Mouse (Mus musculus) midbrain, embryonic 13.5 days (tissue): ENCODE measurements around the gene F11. TPM values are rescaled to one million over a fixed set of nuclear protein-coding genes. Genes with fewer than 3 reads are reported as not detected.

Source experiments
- ATAC-seq: fragments of 200-750 bp; cut with Nextera tagmentation; 2 replicates; pipeline ENCODE4 v1.8.0; 2017; ENCODE audit warnings: mild to moderate bottlenecking, moderate TSS enrichment, moderate library complexity
- H3K27ac ChIP-seq: fragments of 300-500 bp; sonication (generic); 2 replicates; pipeline ENCODE4 v1.5.1; 2015; ENCODE audit warnings: inconsistent platforms, mild to moderate bottlenecking, moderate library complexity
- H3K27me3 ChIP-seq: fragments of 300-500 bp; sonication (generic); 2 replicates; pipeline ENCODE4 v1.6.1; 2015; ENCODE audit warnings: mild to moderate bottlenecking, inconsistent platforms
- H3K36me3 ChIP-seq: fragments of 300-500 bp; sonication (generic); 2 replicates; pipeline ENCODE4 v1.6.1; 2015; ENCODE audit warnings: mild to moderate bottlenecking, inconsistent platforms
- H3K4me1 ChIP-seq: fragments of 300-500 bp; sonication (generic); replicated peaks from 2 replicates; pipeline ENCODE4 v1.6.1; 2015; ENCODE audit warnings: inconsistent platforms
- H3K4me2 ChIP-seq: fragments of 300-500 bp; sonication (generic); replicated peaks from 2 replicates; pipeline ENCODE4 v1.6.1; 2015; ENCODE audit warnings: moderate library complexity, mild to moderate bottlenecking, inconsistent platforms
- H3K4me3 ChIP-seq: fragments of 300-500 bp; sonication (generic); replicated peaks from 2 replicates; pipeline ENCODE4 v1.5.1; 2015; ENCODE audit warnings: mild to moderate bottlenecking, inconsistent platforms
- H3K9ac ChIP-seq: fragments of 300-500 bp; sonication (generic); replicated peaks from 2 replicates; pipeline ENCODE4 v1.6.1; 2015; ENCODE audit warnings: mild to moderate bottlenecking, inconsistent platforms
- H3K9me3 ChIP-seq: fragments of 300-500 bp; sonication (generic); 2 replicates; pipeline ENCODE4 v1.6.1; 2016; ENCODE audit warnings: mild to moderate bottlenecking, inconsistent platforms
- WGBS: fragments of 180-500 bp; shearing (Covaris S2); methylation state at CpG from one replicate; pipeline ENCODE4 v1.1.7; 2015; 5-methylcytosine and 5-hydroxymethylcytosine counted together
- polyA plus RNA-seq: library from polyadenylated mRNA; unstranded; fragments of >200 nt; fragmentation: Nextera tagmentation; extraction: Ambion mirVana; gene quantifications from 2 replicates; pipeline ENCODE4 v1.2.1, GENCODE M21; 2015

F11 gene
- polyA plus RNA-seq, 1 experiment from 2014 or later: 0.07 TPM

DNA sequence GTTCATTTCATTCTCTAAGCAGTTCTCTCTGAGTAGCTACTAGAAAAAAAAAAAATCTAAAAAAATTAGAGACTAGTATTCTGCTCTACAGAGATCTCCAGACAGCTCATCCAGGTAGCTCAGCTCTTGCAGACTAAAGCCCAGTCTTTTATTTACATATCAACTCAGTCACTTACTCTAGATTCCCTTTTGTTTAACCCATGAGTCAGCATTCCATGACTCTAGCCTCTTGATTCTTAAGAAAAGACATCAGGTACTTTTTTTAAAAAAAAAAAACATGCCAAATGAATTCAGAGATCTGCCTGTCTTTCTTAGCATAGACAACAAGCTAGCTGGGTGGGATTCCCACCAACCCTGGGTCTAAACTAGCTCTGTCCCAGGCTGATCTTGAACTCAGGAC, 6.7 kb upstream of the F11 start:
- H3K9ac ChIP-seq: no peak overlapping the region
- no peaks in the 10 kb centered on the region for H3K36me3 ChIP-seq
- no peaks in the 10 kb centered on the region for H3K4me1 ChIP-seq
- no peak overlapping the region for H3K4me3 ChIP-seq
- H3K9me3 ChIP-seq: no peaks in the 10 kb centered on the region; the same call in 1 of the 2 replicates
- H3K27me3 ChIP-seq: no peaks in the 10 kb centered on the region
- no peak overlapping the region for H3K27ac ChIP-seq
- ATAC-seq: no peak
- H3K4me2 ChIP-seq: no peak overlapping the region

DNA sequence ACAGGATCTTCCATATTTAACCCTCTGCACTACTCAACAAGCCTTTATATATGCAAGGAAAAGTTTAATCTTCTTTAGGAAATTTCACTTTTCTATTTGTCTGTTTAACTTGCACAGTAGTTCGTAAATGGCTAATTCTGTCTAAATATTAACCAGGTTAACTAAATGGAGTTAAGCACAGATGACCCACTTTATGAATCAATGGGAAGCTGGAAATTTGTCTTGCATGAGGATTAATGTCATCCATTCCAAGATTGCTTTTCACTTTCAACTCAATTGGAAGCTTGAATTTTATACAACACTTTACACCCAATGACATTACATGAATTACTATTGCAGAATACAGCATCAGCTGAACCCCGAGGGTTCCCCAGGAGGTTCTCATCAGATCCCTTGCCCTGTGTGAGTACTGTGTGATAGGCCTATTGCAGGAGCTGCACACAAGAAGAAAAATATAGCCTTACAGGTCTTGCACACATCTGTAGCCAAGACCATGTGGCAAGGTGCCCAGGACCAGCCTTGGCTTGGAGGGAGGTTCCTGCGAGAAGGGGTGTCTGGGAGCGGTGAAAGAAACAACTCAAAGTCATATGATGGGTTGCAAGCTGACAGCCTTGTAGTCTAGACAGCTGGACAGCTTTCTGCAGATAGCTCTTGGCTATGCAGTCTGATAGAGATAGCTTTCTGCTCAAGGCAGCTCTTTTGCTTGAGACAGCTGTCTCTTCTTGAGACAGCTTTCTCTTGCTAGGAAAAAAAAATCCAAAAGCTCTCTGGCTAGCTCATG, 6.0 kb upstream of the F11 start:
- ATAC-seq: no peak
- Histone ChIP-seq H3K9ac (no peak overlapping the region), H3K4me3 (no peak overlapping the region), H3K27me3 (no peaks in the 10 kb centered on the region), H3K27ac (no peak overlapping the region), H3K4me2 (no peak overlapping the region), H3K4me1 (no peaks in the 10 kb centered on the region), H3K36me3 (no peaks in the 10 kb centered on the region), H3K9me3 (no peaks in the 10 kb centered on the region; the same call in 1 of the 2 replicates)
- WGBS: 94% methylated on average over 4 of the region's 4 CpGs

DNA sequence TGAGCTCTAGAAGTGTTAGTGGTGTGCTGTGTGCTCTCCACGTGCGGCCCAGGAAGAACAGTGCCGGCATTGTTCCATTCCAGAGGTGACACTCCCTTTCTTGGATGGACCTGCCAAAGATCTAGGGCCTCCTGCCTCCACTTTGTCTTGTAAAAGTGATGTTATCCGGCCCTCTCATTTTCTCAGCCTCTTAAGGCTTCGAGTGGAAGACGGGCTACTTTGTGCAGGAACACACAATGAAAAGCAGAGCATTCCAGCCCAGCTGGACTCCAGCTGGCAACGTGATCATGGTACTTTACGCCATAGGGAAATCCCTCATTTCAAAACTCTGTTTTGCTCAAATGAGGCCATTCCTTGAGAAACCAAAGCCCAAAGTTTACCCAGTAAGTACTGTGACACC, 5.2 kb upstream of the F11 start:
- H3K36me3 ChIP-seq: no peaks in the 10 kb centered on the region
- ATAC-seq: no peak
- no peak overlapping the region for H3K4me3 ChIP-seq
- no peaks in the 10 kb centered on the region for H3K27me3 ChIP-seq
- no peaks in the 10 kb centered on the region; the same call in 1 of the 2 replicates for H3K9me3 ChIP-seq
- no peak overlapping the region for H3K4me2 ChIP-seq
- no peak overlapping the region for H3K27ac ChIP-seq
- H3K9ac ChIP-seq: no peak overlapping the region
- no peaks in the 10 kb centered on the region for H3K4me1 ChIP-seq
- WGBS: 50% methylated on average over 8 of the region's 8 CpGs

DNA sequence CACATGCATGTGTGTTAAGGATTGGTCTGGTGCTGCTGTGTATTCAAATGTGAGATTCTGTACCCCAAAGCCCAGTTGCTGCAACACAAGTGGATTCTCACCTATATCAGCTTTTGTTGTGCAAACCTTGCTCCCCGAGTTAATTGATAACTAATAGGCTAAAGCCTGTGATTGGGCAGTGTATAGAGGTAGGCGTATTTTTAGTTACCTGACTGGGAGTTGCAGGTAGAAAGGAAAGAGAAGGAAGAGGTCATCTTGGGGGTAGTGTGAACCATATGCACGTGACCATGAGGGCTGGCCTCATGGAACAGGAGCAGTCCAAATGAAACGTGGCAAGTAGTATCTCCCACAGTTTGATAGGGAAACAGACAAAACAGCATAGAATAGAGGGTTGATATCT, 3.1 kb upstream of the F11 start:
- no peaks in the 10 kb centered on the region; the same call in 1 of the 2 replicates for H3K9me3 ChIP-seq
- no peak overlapping the region for H3K9ac ChIP-seq
- WGBS: 90% methylated on average over 4 of the region's 4 CpGs
- no peak overlapping the region for H3K4me2 ChIP-seq
- H3K36me3 ChIP-seq: no peaks in the 10 kb centered on the region
- no peak overlapping the region for H3K4me3 ChIP-seq
- no peaks in the 10 kb centered on the region for H3K4me1 ChIP-seq
- H3K27ac ChIP-seq: no peak overlapping the region
- ATAC-seq: no peak
- no peaks in the 10 kb centered on the region for H3K27me3 ChIP-seq

DNA sequence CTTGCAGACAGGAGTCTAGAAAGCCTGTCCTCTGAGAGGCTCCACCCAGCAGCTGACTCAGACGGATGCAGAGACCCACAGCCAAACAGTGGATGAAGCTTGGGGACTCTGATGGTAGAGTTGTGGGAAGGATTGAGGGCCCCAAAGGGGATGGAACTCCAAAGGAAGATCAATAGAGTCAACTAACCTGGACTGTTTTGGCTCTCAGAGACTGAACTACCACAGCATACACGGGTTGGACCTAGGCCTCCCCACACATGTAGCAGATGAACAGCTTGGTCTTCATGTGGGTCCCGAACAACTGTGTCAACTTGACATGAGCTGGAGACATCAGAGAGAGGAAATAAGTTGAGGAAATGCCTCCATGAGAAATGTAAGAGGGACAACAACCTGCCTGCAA, 1.0 kb upstream of the F11 start:
- Histone ChIP-seq H3K4me1 (no peaks in the 10 kb centered on the region), H3K4me2 (no peak overlapping the region), H3K27me3 (no peaks in the 10 kb centered on the region), H3K9me3 (no peaks in the 10 kb centered on the region; the same call in 1 of the 2 replicates), H3K4me3 (no peak overlapping the region), H3K36me3 (no peaks in the 10 kb centered on the region), H3K9ac (no peak overlapping the region), H3K27ac (no peak overlapping the region)
- no peak for ATAC-seq
- WGBS: 92% methylated on average over 3 of the region's 3 CpGs

DNA sequence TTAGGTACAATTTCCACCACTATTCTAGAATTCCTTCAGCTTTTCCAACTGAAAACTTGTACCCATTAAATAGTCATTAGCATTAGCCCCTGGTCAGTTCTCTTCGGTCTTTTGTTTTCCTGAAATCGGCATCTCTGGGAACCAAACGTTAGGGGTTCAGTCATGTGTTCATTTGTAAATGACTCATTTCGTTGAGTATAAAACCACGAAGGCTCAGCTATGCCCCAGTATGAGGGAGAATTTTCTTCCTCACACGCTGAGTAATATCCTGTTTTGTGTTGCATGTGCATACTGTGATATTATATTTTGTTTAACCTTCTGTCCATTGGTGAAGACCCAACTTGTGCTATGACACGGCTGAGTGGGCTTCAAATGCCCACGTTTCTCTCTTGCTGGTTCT, 3.4 kb downstream of the F11 start:
- Histone ChIP-seq H3K4me1 (no peaks in the 10 kb centered on the region), H3K27ac (no peak overlapping the region), H3K27me3 (no peaks in the 10 kb centered on the region), H3K4me2 (no peak overlapping the region), H3K9ac (no peak overlapping the region), H3K4me3 (no peak overlapping the region), H3K9me3 (no peaks in the 10 kb centered on the region), H3K36me3 (no peaks in the 10 kb centered on the region)
- ATAC-seq: no peak
- WGBS: 84% methylated on average over 8 of the region's 8 CpGs

DNA sequence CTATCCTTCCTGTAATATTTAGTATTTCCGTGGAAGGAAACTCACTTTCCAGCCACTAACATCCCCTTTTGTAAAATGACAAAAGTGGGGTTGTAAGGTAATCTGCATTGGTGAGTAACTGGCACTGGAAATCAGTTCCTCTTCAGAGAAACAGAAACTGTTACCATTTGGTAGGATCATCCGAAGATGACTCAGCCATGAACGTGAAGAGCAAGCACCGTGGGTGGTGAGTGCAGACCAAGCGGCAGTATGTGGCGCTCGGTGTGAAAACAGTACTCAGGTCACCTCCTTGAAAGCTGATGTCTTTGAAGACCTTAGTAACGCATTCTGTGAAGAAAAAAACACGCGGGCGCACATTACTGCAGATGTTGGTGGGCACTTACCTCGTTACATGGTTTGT, 6.8 kb downstream of the F11 start:
- Histone ChIP-seq H3K4me3 (no peak overlapping the region), H3K36me3 (no peaks in the 10 kb centered on the region), H3K27ac (no peak overlapping the region), H3K4me2 (no peak overlapping the region), H3K9ac (no peak overlapping the region), H3K4me1 (no peaks in the 10 kb centered on the region), H3K27me3 (no peaks in the 10 kb centered on the region), H3K9me3 (no peaks in the 10 kb centered on the region)
- no peak for ATAC-seq
- 90% methylated on average over 12 of the region's 12 CpGs for WGBS

DNA sequence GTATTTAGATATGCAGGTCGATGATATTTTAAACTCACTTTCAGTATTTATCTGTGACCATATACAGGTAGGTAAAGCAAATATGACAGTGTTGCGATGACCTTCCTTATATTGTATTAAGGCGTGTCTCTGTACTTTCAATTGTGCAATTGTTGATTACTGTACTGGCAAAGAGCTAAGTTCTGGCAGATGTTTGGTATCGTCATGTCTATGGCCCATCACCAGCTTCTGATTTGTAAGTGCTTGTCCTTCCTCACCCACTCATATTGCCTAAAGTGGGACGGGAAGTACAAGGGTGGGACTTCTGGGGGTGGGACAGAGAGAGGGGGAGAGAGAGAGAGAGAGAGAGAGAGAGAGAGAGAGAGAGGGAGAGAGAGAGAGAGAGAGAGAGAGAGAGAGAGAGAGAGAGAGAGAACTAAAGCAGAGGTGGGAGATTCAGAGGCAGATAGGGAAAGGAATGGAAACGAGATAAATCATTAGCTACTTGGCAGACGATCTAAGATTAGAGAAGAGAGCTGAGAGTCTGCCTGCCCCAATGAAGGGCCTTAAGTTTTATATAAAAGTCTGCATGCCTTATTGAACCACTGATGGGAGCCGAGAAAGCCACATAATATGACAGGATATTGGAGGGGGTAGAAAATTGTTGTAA, 7.5 kb downstream of the F11 start:
- no peak overlapping the region for H3K9ac ChIP-seq
- WGBS: 91% methylated on average over 8 of the region's 8 CpGs
- H3K4me2 ChIP-seq: no peak overlapping the region
- H3K36me3 ChIP-seq: no peaks in the 10 kb centered on the region
- no peaks in the 10 kb centered on the region for H3K27me3 ChIP-seq
- no peak overlapping the region for H3K27ac ChIP-seq
- ATAC-seq: no peak
- H3K9me3 ChIP-seq: no peaks in the 10 kb centered on the region
- no peaks in the 10 kb centered on the region for H3K4me1 ChIP-seq
- H3K4me3 ChIP-seq: no peak overlapping the region

DNA sequence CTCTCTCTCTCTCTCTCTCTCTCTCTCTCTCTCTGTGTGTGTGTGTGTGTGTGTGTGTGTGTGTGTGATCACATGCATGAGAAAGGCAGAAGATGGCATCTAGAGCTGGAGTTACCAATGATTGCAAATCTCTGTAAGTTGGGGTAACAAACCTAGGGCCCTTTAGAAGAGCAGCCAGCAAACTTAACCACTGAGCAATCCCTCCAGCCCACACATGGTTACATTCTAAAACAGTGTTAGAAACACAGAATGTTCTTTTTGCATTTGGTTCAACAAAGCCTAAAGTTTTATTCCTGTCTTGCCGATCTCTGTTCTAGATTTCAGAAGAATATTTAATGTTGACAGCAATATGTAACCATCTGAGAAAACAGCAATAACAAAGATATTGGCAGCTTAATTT, 8.2 kb downstream of the F11 start:
- Histone ChIP-seq H3K9me3 (no peaks in the 10 kb centered on the region), H3K4me2 (no peak overlapping the region), H3K4me1 (no peaks in the 10 kb centered on the region), H3K27me3 (no peaks in the 10 kb centered on the region), H3K9ac (no peak overlapping the region), H3K36me3 (no peaks in the 10 kb centered on the region), H3K27ac (no peak overlapping the region), H3K4me3 (no peak overlapping the region)
- 92% methylated on average over 1 of the region's 1 CpGs for WGBS
- no peak for ATAC-seq

DNA sequence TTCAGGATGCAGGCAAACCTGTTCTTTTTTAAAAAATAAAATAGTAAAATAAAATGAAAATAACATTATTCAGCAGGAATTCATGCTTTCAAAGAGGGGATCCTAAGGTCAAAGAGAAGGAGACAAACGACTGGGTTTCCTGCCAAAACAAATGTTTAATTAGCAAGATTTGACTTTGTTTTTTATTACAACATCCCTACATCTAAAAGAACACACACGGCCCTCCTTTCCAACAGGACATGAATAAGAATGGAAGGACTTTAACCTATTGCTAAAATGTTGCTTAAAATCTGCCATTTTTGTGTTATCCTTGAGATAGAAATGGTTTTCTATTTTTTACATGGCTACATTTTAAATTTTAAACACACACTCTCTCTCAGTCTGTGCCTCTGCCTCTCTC, 8.7 kb downstream of the F11 start:
- Histone ChIP-seq H3K4me3 (no peak overlapping the region), H3K36me3 (no peaks in the 10 kb centered on the region), H3K4me2 (no peak overlapping the region), H3K27ac (no peak overlapping the region), H3K4me1 (no peaks in the 10 kb centered on the region), H3K27me3 (no peaks in the 10 kb centered on the region), H3K9me3 (no peaks in the 10 kb centered on the region), H3K9ac (no peak overlapping the region)
- ATAC-seq: no peak
- WGBS: 80% methylated on average over 2 of the region's 2 CpGs

DNA sequence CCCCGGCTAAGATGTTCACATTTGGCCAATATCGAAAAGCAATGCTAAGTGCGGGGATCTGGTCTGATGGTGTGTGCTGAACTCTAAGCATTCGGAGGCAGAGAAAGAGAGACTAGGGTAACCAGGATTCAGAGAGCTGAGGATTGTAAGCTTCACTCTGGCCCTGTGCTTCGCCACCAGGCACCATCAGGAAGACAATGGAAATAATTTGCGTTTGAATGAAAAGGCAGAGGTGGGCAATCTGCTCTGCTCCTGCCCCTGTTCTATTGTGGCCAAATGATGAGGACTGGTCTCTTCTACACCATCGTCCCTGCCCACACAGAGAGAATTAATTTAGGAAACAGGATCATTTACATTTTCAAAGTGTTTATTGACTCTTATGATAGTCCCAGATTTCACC, 15.5 kb downstream of the F11 start:
- WGBS: 29% methylated on average over 7 of the region's 7 CpGs
- no peaks in the 10 kb centered on the region for H3K27me3 ChIP-seq
- H3K4me3 ChIP-seq: no peak overlapping the region
- H3K36me3 ChIP-seq: no peaks in the 10 kb centered on the region
- H3K9ac ChIP-seq: no peak overlapping the region
- no peaks in the 10 kb centered on the region for H3K9me3 ChIP-seq
- no peak for ATAC-seq
- H3K4me1 ChIP-seq: no peaks in the 10 kb centered on the region
- no peak overlapping the region for H3K4me2 ChIP-seq
- H3K27ac ChIP-seq: no peak overlapping the region

DNA sequence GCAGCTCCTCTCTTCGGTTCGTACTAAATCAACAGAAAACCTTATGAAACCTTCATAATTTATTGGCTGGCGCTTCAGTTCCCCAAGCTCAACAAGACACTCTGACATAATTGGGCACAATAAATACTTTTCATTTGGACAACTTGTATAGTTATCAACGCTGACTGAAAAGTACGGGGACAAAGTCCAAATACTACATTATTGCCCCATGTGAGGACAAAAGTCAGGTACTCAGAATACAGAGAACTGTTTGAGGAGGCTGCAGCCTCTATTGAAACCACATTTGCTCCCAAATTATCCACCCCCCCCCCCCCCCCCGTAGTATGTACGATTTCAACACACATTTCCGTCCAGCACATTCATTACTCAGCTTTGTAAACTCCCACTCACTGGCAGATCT, 22.5 kb downstream of the F11 start:
- Histone ChIP-seq H3K4me1 (peaks cover 6% of the 10 kb centered on the region; the same call in 1 of the 2 replicates), H3K36me3 (no peaks in the 10 kb centered on the region), H3K27ac (no peak overlapping the region), H3K4me2 (no peak overlapping the region), H3K27me3 (no peaks in the 10 kb centered on the region), H3K4me3 (no peak overlapping the region), H3K9ac (no peak overlapping the region), H3K9me3 (no peaks in the 10 kb centered on the region)
- WGBS: 95% methylated on average over 8 of the region's 8 CpGs
- ATAC-seq: no peak

DNA sequence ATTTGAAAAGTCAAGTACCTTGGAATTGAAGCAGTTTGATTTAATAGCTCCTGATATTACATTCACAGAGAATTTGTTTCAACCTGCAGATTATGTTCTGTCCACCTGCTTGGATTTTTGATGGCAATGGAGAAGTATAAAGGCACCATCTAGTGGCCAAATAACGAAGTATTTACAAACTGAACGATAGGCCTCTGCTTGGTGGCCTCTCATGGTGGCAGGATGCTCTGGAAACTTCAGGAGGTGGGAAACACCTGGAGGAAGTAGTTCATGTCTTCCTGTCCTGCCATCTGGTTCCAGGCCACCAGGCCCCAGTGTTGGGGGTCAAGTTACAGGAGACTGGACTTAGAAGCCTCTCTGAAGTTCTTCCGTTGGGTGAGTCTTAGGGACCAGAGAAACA, 23.5 kb downstream of the F11 start:
- Histone ChIP-seq H3K4me1 (peaks cover 6% of the 10 kb centered on the region; the same call in 1 of the 2 replicates), H3K27ac (no peak overlapping the region), H3K9ac (no peak overlapping the region), H3K36me3 (no peaks in the 10 kb centered on the region), H3K4me2 (no peak overlapping the region), H3K4me3 (no peak overlapping the region), H3K9me3 (no peaks in the 10 kb centered on the region), H3K27me3 (no peaks in the 10 kb centered on the region)
- ATAC-seq: no peak
- 24% methylated on average over 3 of the region's 3 CpGs for WGBS
